Mouse (Mus musculus) urinary bladder, postnatal 0 days (tissue): ENCODE data around the gene Rrp8. TPM values are rescaled to one million over a fixed set of nuclear protein-coding genes. Genes with fewer than 3 reads are reported as not detected.

Experiments
- polyA plus RNA-seq: library from polyadenylated mRNA; unstranded; fragments of >200 nt; fragmentation: Nextera tagmentation; extraction: Ambion mirVana; gene quantifications from 2 replicates; pipeline ENCODE4 v1.2.1, GENCODE M21; 2015

The Rrp8 gene
- 21.7 and 26.0 TPM in 2 replicates for polyA plus RNA-seq

GRCm38 (mm10) chr7:105736911-105737521 is at the start of gene Rrp8:
Rrp8 (minus strand) TSS chr7:105737385.

GRCm38 (mm10) chr7:105751491-105752433 is 14.6 kb upstream of the Rrp8 start, which contains the start of gene Tpp1:
Tpp1 (minus strand) TSS chr7:105752235.

GRCm38 (mm10) chr7:105743926-105744590 is 6.9 kb upstream of the Rrp8 start, which contains the start of gene Taf10:
Taf10 (minus strand) TSS chr7:105744361.

GRCm38 (mm10) chr7:105736264-105736901 is 802 bp downstream of the Rrp8 start, which contains the start of gene Ilk:
Ilk (plus strand) TSS chr7:105736592.

Other genes starting within 250 kb of the Rrp8 start
- 28.9 and 31.0 TPM in 2 replicates for gene Smpd1, start 183.0 kb downstream of the Rrp8 start, polyA plus RNA-seq
- gene Apbb1, start 155.7 kb downstream of the Rrp8 start, polyA plus RNA-seq = 20.1 and 20.4 TPM in 2 replicates
- 0.79 and 2.3 TPM in 2 replicates for gene Hpx, start 137.2 kb downstream of the Rrp8 start, polyA plus RNA-seq
- gene Trim3, start 103.8 kb downstream of the Rrp8 start, polyA plus RNA-seq = 36.2 and 40.7 TPM in 2 replicates
- gene Timm10b, start 97.3 kb downstream of the Rrp8 start, polyA plus RNA-seq = 202 and 204 TPM in 2 replicates
- 50.8 and 51.2 TPM in 2 replicates for gene Arfip2, start 97.0 kb downstream of the Rrp8 start, polyA plus RNA-seq
- gene Gm45799, start 96.8 kb downstream of the Rrp8 start, polyA plus RNA-seq = 27.3 and 48.5 TPM in 2 replicates
- 0.42 and 0.56 TPM in 2 replicates for gene Dnhd1, start 86.6 kb downstream of the Rrp8 start, polyA plus RNA-seq
- 997 and 1,007 TPM in 2 replicates for gene Ilk, start 793 bp downstream of the Rrp8 start, polyA plus RNA-seq
- 83.7 and 100 TPM in 2 replicates for gene Taf10, start 7.0 kb upstream of the Rrp8 start, polyA plus RNA-seq
- 82.6 and 86.1 TPM in 2 replicates for gene Tpp1, start 14.8 kb upstream of the Rrp8 start, polyA plus RNA-seq
- 2.9 and 3.0 TPM in 2 replicates for gene Dchs1, start 50.3 kb upstream of the Rrp8 start, polyA plus RNA-seq
- 395 and 404 TPM in 2 replicates for gene Mrpl17, start 73.7 kb upstream of the Rrp8 start, polyA plus RNA-seq
- 0.57 and 0.91 TPM in 2 replicates for gene Gm4070, start 216.6 kb upstream of the Rrp8 start, polyA plus RNA-seq